Mouse (Mus musculus) myocyte (in vitro differentiated cells): ENCODE results near the gene Ilvbl. TPM values are rescaled to one million over a fixed set of nuclear protein-coding genes. Genes with fewer than 3 reads are reported as not detected.

ENCODE experiments used
- H3K27me3 ChIP-seq: one replicate; pipeline ENCODE4 v1.6.1; 2011; ENCODE audit not compliant: control insufficient read depth, insufficient read depth, insufficient read length
- H3K36me3 ChIP-seq: one replicate; pipeline ENCODE4 v1.6.1; 2011; ENCODE audit not compliant: control insufficient read depth, insufficient read depth
- H3K4me2 ChIP-seq: one replicate; pipeline ENCODE4 v1.6.1; 2011; ENCODE audit warnings: low read depth, control low read depth
- H3K4me3 ChIP-seq: one replicate; pipeline ENCODE4 v1.5.1; 2011; ENCODE audit warnings: mild to moderate bottlenecking, control low read depth, moderate library complexity
- H3K79me2 ChIP-seq: one replicate; pipeline ENCODE4 v1.6.1; 2011; ENCODE audit not compliant: control insufficient read depth, insufficient read depth
- H3ac ChIP-seq: one replicate; pipeline ENCODE4 v1.6.1; 2011; ENCODE audit not compliant: control insufficient read depth, insufficient read length
- CEBPB ChIP-seq: IDR thresholded peaks from 2 replicates; pipeline ENCODE4 v1.6.1; 2011; ENCODE audit warnings: mild to moderate bottlenecking, moderate library complexity; ENCODE audit not compliant: poor library complexity, insufficient read depth, severe bottlenecking
- E2F4 ChIP-seq: IDR thresholded peaks from one replicate; pipeline ENCODE4 v1.6.1; 2011; ENCODE audit warnings: mild to moderate bottlenecking, control low read depth, moderate library complexity; ENCODE audit not compliant: insufficient read depth
- MAX ChIP-seq: IDR thresholded peaks from one replicate; pipeline ENCODE4 v1.6.1; 2011; ENCODE audit warnings: low read depth, mild to moderate bottlenecking, control low read depth
- MYOD1 ChIP-seq, 3 experiments: IDR thresholded peaks; one replicate each; pipeline ENCODE4 v1.6.1; 2011; ENCODE audit warnings: control low read depth in 2 of 3, low read depth in 2 of 3, mild to moderate bottlenecking in 2 of 3, moderate library complexity in 1 of 3; ENCODE audit not compliant: insufficient read length in 2 of 3, control insufficient read depth in 1 of 3
- MYOG ChIP-seq, 3 experiments: IDR thresholded peaks; one replicate each; pipeline ENCODE4 v1.6.1; 2011; ENCODE audit warnings: control low read depth in 2 of 3, low read depth in 2 of 3, mild to moderate bottlenecking in 2 of 3; ENCODE audit not compliant: insufficient read length in 2 of 3, control insufficient read depth in 1 of 3, insufficient read depth in 1 of 3
- POLR2A ChIP-seq: IDR thresholded peaks from one replicate; pipeline ENCODE4 v1.6.1; 2011; ENCODE audit warnings: low read depth, mild to moderate bottlenecking, control low read depth, moderate library complexity; ENCODE audit not compliant: insufficient read length
- POLR2AphosphoS2 ChIP-seq: IDR thresholded peaks from one replicate; pipeline ENCODE4 v1.6.1; 2011; ENCODE audit warnings: low read depth, control low read depth; ENCODE audit not compliant: insufficient read length
- REST ChIP-seq: IDR thresholded peaks from one replicate; pipeline ENCODE4 v1.6.1; 2011; ENCODE audit warnings: mild to moderate bottlenecking, control low read depth, moderate library complexity; ENCODE audit not compliant: insufficient read depth, insufficient read length
- SRF ChIP-seq: IDR thresholded peaks from one replicate; pipeline ENCODE4 v1.6.1; 2011; ENCODE audit warnings: low read depth; ENCODE audit not compliant: control insufficient read depth, insufficient read length
- TCF12 ChIP-seq: IDR thresholded peaks from one replicate; pipeline ENCODE4 v1.6.1; 2011; ENCODE audit warnings: mild to moderate bottlenecking, control low read depth; ENCODE audit not compliant: poor library complexity, insufficient read depth, severe bottlenecking
- TCF3 ChIP-seq: IDR thresholded peaks from one replicate; pipeline ENCODE4 v1.6.1; 2011; ENCODE audit warnings: low read depth, control low read depth; ENCODE audit not compliant: insufficient read length
- USF1 ChIP-seq: IDR thresholded peaks from one replicate; pipeline ENCODE4 v1.6.1; 2011; ENCODE audit warnings: low read depth, mild to moderate bottlenecking, control low read depth, moderate library complexity
- polyA plus RNA-seq: library from polyadenylated mRNA; unstranded; fragments of >200 nt; fragmentation: generic; extraction: Trizol; gene quantifications from one replicate; pipeline ENCODE4 v1.2.1, GENCODE M21; 2012; ENCODE audit warnings: missing spikeins

The Ilvbl gene
- polyA plus RNA-seq, 1 experiment, result 49.6 TPM

- H3K79me2 ChIP-seq, result no peaks in the 10 kb centered on the region
- peak overlapping the region; percentile 64 for H3K4me3 ChIP-seq
- no peaks in the 10 kb centered on the region for H3K36me3 ChIP-seq
- peak; percentile 7 for TF ChIP-seq POLR2AphosphoS2
- TF ChIP-seq TCF12, result no peak
- no peaks in the 10 kb centered on the region for H3K27me3 ChIP-seq
- peak overlapping the region; percentile 87 for H3K4me2 ChIP-seq
- peak overlapping the region; percentile 45 for H3ac ChIP-seq
Observed at GRCm38 (mm10) chr10:78575105-78575632, 1.0 kb downstream of the Ilvbl start.

GRCm38 (mm10) chr10:78575690-78576089 is 1.5 kb downstream of the Ilvbl start:
- H3K27me3 ChIP-seq, result no peaks in the 10 kb centered on the region
- TF ChIP-seq E2F4, result no peak
- no peak for TF ChIP-seq TCF3
- no peak for TF ChIP-seq SRF
- no peak for TF ChIP-seq POLR2A
- no peak for TF ChIP-seq TCF12
- TF ChIP-seq MYOD1 (IDR thresholded peaks at IDR 0.05; ENCODE audit: control insufficient read depth in 1 of 3, insufficient read length in 2 of 3, low read depth in 2 of 3), result no peak

GRCm38 (mm10) chr10:78576435-78577184 is 2.5 kb downstream of the Ilvbl start:
- TF ChIP-seq MAX, result no peak
- TF ChIP-seq CEBPB, result no peak
- TF ChIP-seq E2F4, result no peak
- TF ChIP-seq MYOG (IDR thresholded peaks at IDR 0.05; ENCODE audit: control insufficient read depth in 1 of 3, insufficient read depth in 1 of 3, insufficient read length in 2 of 3, low read depth in 2 of 3), result no peak
- TF ChIP-seq POLR2A, result no peak
- no peak for TF ChIP-seq POLR2AphosphoS2
- no peak for TF ChIP-seq USF1
- no peak for TF ChIP-seq MYOD1 (IDR thresholded peaks at IDR 0.05; ENCODE audit: control insufficient read depth in 1 of 3, insufficient read length in 2 of 3, low read depth in 2 of 3)
- TF ChIP-seq SRF, result no peak
- no peak for TF ChIP-seq TCF3
- TF ChIP-seq TCF12, result no peak
- no peaks in the 10 kb centered on the region for H3K27me3 ChIP-seq
- no peak overlapping the region for H3K4me2 ChIP-seq
- H3K36me3 ChIP-seq, result no peaks in the 10 kb centered on the region
- no peak overlapping the region for H3K4me3 ChIP-seq
- H3ac ChIP-seq, result no peak overlapping the region
- no peaks in the 10 kb centered on the region for H3K79me2 ChIP-seq

More at GRCm38 (mm10) chr10:78575690-78576089, 1.5 kb downstream of the Ilvbl start:
- peak overlapping the region; percentile 45 for H3ac ChIP-seq
- H3K4me3 ChIP-seq, result peak overlapping the region; percentile 64
- no peaks in the 10 kb centered on the region for H3K36me3 ChIP-seq
- no peaks in the 10 kb centered on the region for H3K79me2 ChIP-seq
- peak overlapping the region; percentile 87 for H3K4me2 ChIP-seq

GRCm38 (mm10) chr10:78578204-78578603 is 4.1 kb downstream of the Ilvbl start:
- Histone ChIP-seq H3ac (no peak overlapping the region), H3K4me2 (no peak overlapping the region), H3K4me3 (no peak overlapping the region), H3K79me2 (no peaks in the 10 kb centered on the region), H3K36me3 (no peaks in the 10 kb centered on the region), H3K27me3 (no peaks in the 10 kb centered on the region)
- TF ChIP-seq MAX (no peak), CEBPB (no peak), REST (no peak), MYOD1 (IDR thresholded peaks at IDR 0.05; ENCODE audit: control insufficient read depth in 1 of 3, insufficient read length in 2 of 3, low read depth in 2 of 3) (peak in 1 of 3 experiments; percentile 51)

- no peak overlapping the region for H3K4me2 ChIP-seq
- no peaks in the 10 kb centered on the region for H3K27me3 ChIP-seq
- H3K36me3 ChIP-seq, result peaks cover 20% of the 10 kb centered on the region
- no peaks in the 10 kb centered on the region for H3K79me2 ChIP-seq
- TF ChIP-seq MYOD1 (IDR thresholded peaks at IDR 0.05; ENCODE audit: control insufficient read depth in 1 of 3, insufficient read length in 2 of 3, low read depth in 2 of 3) (no peak), CEBPB (no peak), POLR2A (no peak), SRF (no peak), TCF12 (no peak), E2F4 (no peak), POLR2AphosphoS2 (no peak), TCF3 (no peak)
- H3ac ChIP-seq, result no peak overlapping the region
- H3K4me3 ChIP-seq, result no peak overlapping the region
Observed at GRCm38 (mm10) chr10:78581121-78581520, 7.0 kb downstream of the Ilvbl start.
